Mouse (Mus musculus): ENCODE measurements around the gene BC147527. TPM values are rescaled to one million over a fixed set of nuclear protein-coding genes. Genes with fewer than 3 reads are reported as not detected.
"Not testable (repeated sequence)": the region's sequence is repeated elsewhere in the genome, so short reads cannot be mapped to it uniquely, and the experiment has no call there.

The BC147527 gene
- total RNA-seq (2021) (not detected), polyA plus RNA-seq (2012; rRNA removed) (0.20 TPM in 1 of 2 replicates, not detected in the other)
- long read RNA-seq = 0 reads

- peak; percentile 7 for DNase-seq
Observed at GRCm38 (mm10) chr13:120299991-120300442, at the start of gene BC147527. TSS of gene BC147527 (plus strand) at chr13:120300392.

GRCm38 (mm10) chr13:120251208-120251924 lies 48.8 kb upstream of the BC147527 start:
- DNase-seq = not testable (repeated sequence)

GRCm38 (mm10) chr13:120258817-120259658 lies 41.2 kb upstream of the BC147527 start:
- DNase-seq = not testable (repeated sequence)

GRCm38 (mm10) chr13:120259718-120260117 lies 40.5 kb upstream of the BC147527 start:
- not testable (repeated sequence) for DNase-seq

GRCm38 (mm10) chr13:120262870-120263269 lies 37.3 kb upstream of the BC147527 start, which contains the start of gene AF067061:
TSS of gene AF067061 (plus strand) at chr13:120263114.
- DNase-seq = not testable (repeated sequence)

GRCm38 (mm10) chr13:120277837-120278236 lies 22.4 kb upstream of the BC147527 start:
- DNase-seq = not testable (repeated sequence)

- no peak for DNase-seq
Observed at GRCm38 (mm10) chr13:120278784-120279183, 21.4 kb upstream of the BC147527 start.

GRCm38 (mm10) chr13:120299324-120299894 lies 783 bp upstream of the BC147527 start:
- DNase-seq = no peak

- no peak for DNase-seq
Observed at GRCm38 (mm10) chr13:120300853-120301252, 661 bp downstream of the BC147527 start.

GRCm38 (mm10) chr13:120310749-120311148 lies 10.6 kb downstream of the BC147527 start:
- DNase-seq = no peak

- DNase-seq = no peak
Observed at GRCm38 (mm10) chr13:120313584-120313983, 13.4 kb downstream of the BC147527 start.

- not testable (repeated sequence) for DNase-seq
Observed at GRCm38 (mm10) chr13:120316578-120316977, 16.4 kb downstream of the BC147527 start, which contains the start of gene Tcstv3. TSS of gene Tcstv3 (plus strand) at chr13:120316878.

- no peak for DNase-seq
Observed at GRCm38 (mm10) chr13:120320183-120320582, 20.0 kb downstream of the BC147527 start.

- DNase-seq = no peak
Observed at GRCm38 (mm10) chr13:120320721-120321120, 20.5 kb downstream of the BC147527 start.

Other genes starting within 250 kb of the BC147527 start
- not detected for gene Gm21188, start 248.2 kb upstream of the BC147527 start, total RNA-seq (2021)
- 0.16 TPM in 1 of 2 replicates, not detected in the other for gene Gm21188, start 248.2 kb upstream of the BC147527 start, polyA plus RNA-seq (2012; rRNA removed)
- gene Gm20767, start 160.1 kb upstream of the BC147527 start, total RNA-seq (2021) = not detected
- not detected in 2 replicates for gene Gm20767, start 160.1 kb upstream of the BC147527 start, polyA plus RNA-seq (2012; rRNA removed)
- gene Gm21818, start 128.0 kb upstream of the BC147527 start, total RNA-seq (2021) = not detected
- gene Gm21818, start 128.0 kb upstream of the BC147527 start, polyA plus RNA-seq (2012; rRNA removed) = not detected in 2 replicates
- not detected for gene Gm21762, start 84.4 kb upstream of the BC147527 start, total RNA-seq (2021)
- gene Gm21762, start 84.4 kb upstream of the BC147527 start, polyA plus RNA-seq (2012; rRNA removed) = 0.27 TPM in 1 of 2 replicates, not detected in the other
- not detected for gene Gm21731, start 61.3 kb upstream of the BC147527 start, total RNA-seq (2021)
- gene Gm21731, start 61.3 kb upstream of the BC147527 start, polyA plus RNA-seq (2012; rRNA removed) = not detected in 2 replicates
- gene AF067061, start 37.3 kb upstream of the BC147527 start, total RNA-seq (2021) = not detected
- not detected in 2 replicates for gene AF067061, start 37.3 kb upstream of the BC147527 start, polyA plus RNA-seq (2012; rRNA removed)
- not detected for gene Tcstv3, start 16.5 kb downstream of the BC147527 start, total RNA-seq (2021)
- gene Tcstv3, start 16.5 kb downstream of the BC147527 start, polyA plus RNA-seq (2012; rRNA removed) = not detected in 2 replicates